Mouse (Mus musculus) forebrain, embryonic 15.5 days (tissue): ENCODE results near the gene Plp1. TPM values are rescaled to one million over a fixed set of nuclear protein-coding genes. Genes with fewer than 3 reads are reported as not detected.

Source experiments
- ATAC-seq: fragments of 200-750 bp; cut with Nextera tagmentation; replicated peaks from 2 replicates; pipeline ENCODE4 v1.8.0; 2017; ENCODE audit warnings: mild to moderate bottlenecking, moderate TSS enrichment, moderate library complexity
- H3K27ac ChIP-seq: fragments of 300-500 bp; sonication (generic); replicated peaks from 2 replicates; pipeline ENCODE4 v1.5.1; 2015; ENCODE audit warnings: mild to moderate bottlenecking, inconsistent platforms
- H3K27me3 ChIP-seq: fragments of 300-500 bp; sonication (generic); 2 replicates; pipeline ENCODE4 v1.6.1; 2015; ENCODE audit warnings: inconsistent platforms
- H3K36me3 ChIP-seq: fragments of 300-500 bp; sonication (generic); 2 replicates; pipeline ENCODE4 v1.6.1; 2015; ENCODE audit warnings: mild to moderate bottlenecking, inconsistent platforms
- H3K4me1 ChIP-seq: fragments of 300-500 bp; sonication (generic); 2 replicates; pipeline ENCODE4 v1.6.1; 2015; ENCODE audit warnings: inconsistent platforms
- H3K4me2 ChIP-seq: fragments of 300-500 bp; sonication (generic); replicated peaks from 2 replicates; pipeline ENCODE4 v1.6.1; 2015; ENCODE audit warnings: mild to moderate bottlenecking, inconsistent platforms
- H3K4me3 ChIP-seq: fragments of 300-500 bp; sonication (generic); 2 replicates; pipeline ENCODE4 v1.5.1; 2015; ENCODE audit warnings: mild to moderate bottlenecking, inconsistent platforms
- H3K9ac ChIP-seq: fragments of 300-500 bp; sonication (generic); replicated peaks from 2 replicates; pipeline ENCODE4 v1.6.1; 2015; ENCODE audit warnings: mild to moderate bottlenecking, inconsistent platforms
- H3K9me3 ChIP-seq: fragments of 300-500 bp; sonication (generic); 2 replicates; pipeline ENCODE4 v1.6.1; 2016; ENCODE audit warnings: inconsistent platforms
- WGBS: fragments of 180-500 bp; shearing (Covaris S2); methylation state at CpG from one replicate; pipeline ENCODE4 v1.1.7; 2015; ENCODE audit warnings: mixed read lengths; 5-methylcytosine and 5-hydroxymethylcytosine counted together
- polyA plus RNA-seq: library from polyadenylated mRNA; unstranded; fragments of >200 nt; fragmentation: Nextera tagmentation; extraction: Ambion mirVana; gene quantifications from 2 replicates; pipeline ENCODE4 v1.2.1, GENCODE M21; 2015

Plp1 gene
- polyA plus RNA-seq, 1 experiment from 2014 or later, result 12.6 TPM

GRCm38 (mm10) chrX:136868061-136869040 is 45.9 kb downstream of the Plp1 start, which contains the start of gene Rab9b:
TSS of gene Rab9b (minus strand) at chrX:136868755.
- no peaks in the 10 kb centered on the region for H3K36me3 ChIP-seq
- peak within 1 kb of the TSS; percentile 49 for H3K4me2 ChIP-seq
- no peaks in the 10 kb centered on the region for H3K27me3 ChIP-seq
- peak within 1 kb of the TSS; percentile 74 for H3K27ac ChIP-seq
- 8% methylated on average over 26 of the region's 36 CpGs for WGBS
- H3K4me3 ChIP-seq, result peak within 1 kb of the TSS; percentile 58
- H3K9ac ChIP-seq, result peak within 1 kb of the TSS; percentile 60
- peak; percentile 94 for ATAC-seq
- H3K4me1 ChIP-seq, result no peaks in the 10 kb centered on the region
- no peaks in the 10 kb centered on the region for H3K9me3 ChIP-seq

Other genes with a start within 250 kb of the Plp1 start
- 45.2 and 53.8 TPM in 2 replicates for gene Tceal3, start 231.8 kb upstream of the Plp1 start, polyA plus RNA-seq
- gene Tceal1, start 114.7 kb upstream of the Plp1 start, polyA plus RNA-seq, result 19.3 and 20.2 TPM in 2 replicates
- gene Morf4l2, start 79.0 kb upstream of the Plp1 start, polyA plus RNA-seq, result 552 and 561 TPM in 2 replicates
- 0.17 TPM in 1 of 2 replicates, not detected in the other for gene Glra4, start 42.5 kb upstream of the Plp1 start, polyA plus RNA-seq
- gene Rab9b, start 46.1 kb downstream of the Plp1 start, polyA plus RNA-seq, result 10.8 and 12.3 TPM in 2 replicates
- gene H2bfm, start 104.7 kb downstream of the Plp1 start, polyA plus RNA-seq, result not detected in 2 replicates
- 109 and 124 TPM in 2 replicates for gene Tmsb15b2, start 152.8 kb downstream of the Plp1 start, polyA plus RNA-seq
- 11.1 and 12.5 TPM in 2 replicates for gene Tmsb15l, start 154.2 kb downstream of the Plp1 start, polyA plus RNA-seq
- 56.2 and 56.3 TPM in 2 replicates for gene Tmsb15b1, start 154.2 kb downstream of the Plp1 start, polyA plus RNA-seq
- gene Zcchc18, start 170.5 kb downstream of the Plp1 start, polyA plus RNA-seq, result 284 and 313 TPM in 2 replicates
- 15.7 and 17.8 TPM in 2 replicates for gene Slc25a53, start 215.6 kb downstream of the Plp1 start, polyA plus RNA-seq
- gene Fam199x, start 226.9 kb downstream of the Plp1 start, polyA plus RNA-seq, result 6.4 and 7.3 TPM in 2 replicates